8 mouse cellular contexts compared by ENCODE assay signal in the genomic region with DNA sequence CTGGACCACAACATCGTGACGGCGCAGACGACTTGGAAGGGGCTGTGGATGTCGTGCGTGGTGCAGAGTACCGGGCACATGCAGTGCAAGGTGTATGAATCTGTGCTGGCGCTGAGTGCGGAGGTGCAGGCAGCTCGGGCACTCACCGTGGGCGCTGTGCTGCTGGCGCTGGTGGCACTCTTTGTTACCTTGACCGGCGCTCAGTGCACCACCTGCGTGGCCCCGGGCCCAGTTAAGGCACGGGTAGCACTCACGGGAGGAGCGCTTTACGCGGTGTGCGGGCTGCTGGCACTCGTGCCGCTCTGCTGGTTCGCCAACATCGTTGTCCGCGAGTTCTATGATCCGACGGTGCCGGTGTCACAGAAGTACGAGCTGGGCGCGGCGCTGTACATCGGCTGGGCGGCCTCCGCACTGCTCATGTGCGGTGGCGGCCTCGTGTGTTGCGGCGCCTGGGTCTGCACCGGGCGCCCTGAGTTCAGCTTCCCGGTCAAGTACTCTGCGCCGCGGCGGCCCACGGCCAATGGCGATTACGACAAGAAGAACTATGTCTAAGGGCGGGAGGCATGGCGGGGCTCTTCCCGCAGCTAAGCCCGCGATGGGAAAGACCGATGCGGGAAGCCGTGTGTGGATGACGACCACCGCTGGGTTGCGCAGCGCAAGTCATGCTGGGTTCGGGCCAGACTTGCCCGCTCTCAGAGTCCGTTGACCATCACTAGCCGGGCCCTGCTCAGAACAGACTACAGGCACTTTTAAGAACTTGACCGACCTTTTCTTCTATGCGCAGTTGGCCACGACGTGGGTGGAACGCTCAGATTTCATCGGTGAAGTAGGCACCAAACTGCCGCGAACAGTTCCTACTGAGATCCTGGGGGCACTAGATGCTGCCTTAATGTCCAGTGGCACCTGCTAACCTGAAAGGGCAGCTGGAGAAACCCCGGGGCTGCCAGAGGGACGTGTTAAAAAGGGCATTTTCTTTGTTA. TPM values are rescaled to one million over a fixed set of nuclear protein-coding genes. Genes with fewer than 3 reads are reported as not detected.
A peak's percentile ranks its signal among the peaks of the same experiment; 100 is the strongest.
DNase-seq lines count a peak whose midpoint lies in the region; ATAC-seq and TF ChIP-seq lines count a peak whose summit lies in the region.

No protein-coding gene starts in this region.

- ATAC-seq in lung, embryonic 14.5 days (ENCODE audit: insufficient read depth): peak; percentile 29; the same call in 1 of the 2 replicates
- ATAC-seq in embryonic facial prominence, embryonic 15.5 days (ENCODE audit: insufficient number of reproducible peaks, low FRiP score, low TSS enrichment, low read depth): no peak
- peak; percentile 32 for ATAC-seq in intestine, embryonic 15.5 days
- ATAC-seq in megakaryocyte progenitor cell, adult 5-6 weeks (replicated peaks; ENCODE audit: poor library complexity): peak; percentile 35
- no peak for ATAC-seq in activated CD4-positive, CD25-positive, alpha-beta regulatory T cell, adult 4 months

- 3% methylated on average over 80 of the region's 80 CpGs for WGBS in lung, embryonic 14.5 days
- 2% methylated on average over 80 of the region's 80 CpGs for WGBS in embryonic facial prominence, embryonic 15.5 days
- WGBS in intestine, embryonic 15.5 days: 3% methylated on average over 80 of the region's 80 CpGs

- H3K4me1 ChIP-seq in lung, embryonic 14.5 days (ENCODE audit: insufficient read depth): no peaks in the 10 kb centered on the region
- H3K4me1 ChIP-seq in embryonic facial prominence, embryonic 15.5 days: peaks cover 17% of the 10 kb centered on the region
- peaks cover 11% of the 10 kb centered on the region for H3K4me1 ChIP-seq in intestine, embryonic 15.5 days (replicated peaks)

- H3K9me3 ChIP-seq in lung, embryonic 14.5 days (ENCODE audit: low read depth, low read length): no peaks in the 10 kb centered on the region
- H3K9me3 ChIP-seq in embryonic facial prominence, embryonic 15.5 days (replicated peaks): no peaks in the 10 kb centered on the region
- no peaks in the 10 kb centered on the region for H3K9me3 ChIP-seq in intestine, embryonic 15.5 days

- peak overlapping the region; percentile 50; the same call in 1 of the 2 replicates for H3K27ac ChIP-seq in lung, embryonic 14.5 days (ENCODE audit: low read depth)
- H3K27ac ChIP-seq in embryonic facial prominence, embryonic 15.5 days (replicated peaks): 0 out of 2 replicates have a peak overlapping the region, but pooled peaks have one; percentile 11
- H3K27ac ChIP-seq in intestine, embryonic 15.5 days: no peak overlapping the region

- H3K27me3 ChIP-seq in lung, embryonic 14.5 days (ENCODE audit: insufficient read depth, low read length): peaks cover 43% of the 10 kb centered on the region
- H3K27me3 ChIP-seq in embryonic facial prominence, embryonic 15.5 days: peaks cover 54% of the 10 kb centered on the region
- peaks cover 48% of the 10 kb centered on the region for H3K27me3 ChIP-seq in intestine, embryonic 15.5 days (replicated peaks)

- peak overlapping the region; percentile 45 for H3K4me3 ChIP-seq in lung, embryonic 14.5 days (ENCODE audit: low read depth, low read length)
- H3K4me3 ChIP-seq in embryonic facial prominence, embryonic 15.5 days (replicated peaks): peak overlapping the region; percentile 40
- peak overlapping the region; percentile 40 for H3K4me3 ChIP-seq in intestine, embryonic 15.5 days (replicated peaks)

- 0 out of 2 replicates have a peak, but pooled peaks have one; percentile 9 for TF ChIP-seq CTCF in lung, embryonic 14.5 days (IDR thresholded peaks at IDR 0.05; ENCODE audit: low read depth)

- peak overlapping the region; percentile 58 for H3K9ac ChIP-seq in lung, embryonic 14.5 days
- no peak overlapping the region for H3K9ac ChIP-seq in embryonic facial prominence, embryonic 15.5 days
- H3K9ac ChIP-seq in intestine, embryonic 15.5 days: peak overlapping the region; percentile 36; the same call in 1 of the 2 replicates

- DNase-seq in lung, embryonic 14.5 days: peak; percentile 37
- DNase-seq in lung, postnatal 25 days (ENCODE audit: low spot score): no peak
- DNase-seq in urinary bladder, postnatal 36 days (ENCODE audit: low spot score in 2 of 2): no peak
- DNase-seq in gastrocnemius, adult 18-20 months (ENCODE audit: low spot score): no peak

- peaks cover 27% of the 10 kb centered on the region for H3K36me3 ChIP-seq in lung, embryonic 14.5 days (ENCODE audit: insufficient read depth)
- H3K36me3 ChIP-seq in embryonic facial prominence, embryonic 15.5 days: peaks cover 7% of the 10 kb centered on the region
- H3K36me3 ChIP-seq in intestine, embryonic 15.5 days: no peaks in the 10 kb centered on the region

- peak overlapping the region; percentile 67 for H3K4me2 ChIP-seq in lung, embryonic 14.5 days
- peak overlapping the region; percentile 60 for H3K4me2 ChIP-seq in embryonic facial prominence, embryonic 15.5 days (replicated peaks)
- peak overlapping the region; percentile 80 for H3K4me2 ChIP-seq in intestine, embryonic 15.5 days (replicated peaks)

RNA-seq across cellular contexts. Expression of a gene that starts 0.7 kb away (rescaled TPM):
- 94.1 and 105 TPM in 2 replicates for polyA plus RNA-seq in lung, embryonic 14.5 days (2014; fragmentation: Nextera tagmentation; extraction: Ambion mirVana)
- 35.1 and 37.1 TPM in 2 replicates for polyA plus RNA-seq in embryonic facial prominence, embryonic 15.5 days (2015; fragmentation: Nextera tagmentation; extraction: Ambion mirVana)
- polyA plus RNA-seq in intestine, embryonic 15.5 days (2015; fragmentation: Nextera tagmentation; extraction: Ambion mirVana): 26.2 and 28.7 TPM in 2 replicates
- not detected in 2 replicates for total RNA-seq in megakaryocyte progenitor cell, adult 5-6 weeks (2015)
- not detected in 2 replicates for total RNA-seq in megakaryocyte progenitor cell, adult 5-6 weeks (2017)
- total RNA-seq in gastrocnemius, adult 18-20 months (2021): 1 to 10 TPM; 3.3 to 9.9 TPM
- polyA plus RNA-seq in activated CD4-positive, CD25-positive, alpha-beta regulatory T cell, adult 4 months (2017; shearing (Covaris generic)): not detected

RNA-seq across cellular contexts. Expression of a gene that starts 34.2 kb away (rescaled TPM):
- polyA plus RNA-seq in lung, embryonic 14.5 days (2014; fragmentation: Nextera tagmentation; extraction: Ambion mirVana): 77.6 and 84.5 TPM in 2 replicates
- 86.8 and 90.9 TPM in 2 replicates for polyA plus RNA-seq in embryonic facial prominence, embryonic 15.5 days (2015; fragmentation: Nextera tagmentation; extraction: Ambion mirVana)
- 69.1 and 74.8 TPM in 2 replicates for polyA plus RNA-seq in intestine, embryonic 15.5 days (2015; fragmentation: Nextera tagmentation; extraction: Ambion mirVana)
- total RNA-seq in megakaryocyte progenitor cell, adult 5-6 weeks (2015): 54.3 and 60.0 TPM in 2 replicates
- total RNA-seq in megakaryocyte progenitor cell, adult 5-6 weeks (2017): 72.6 and 83.2 TPM in 2 replicates
- total RNA-seq in gastrocnemius, adult 18-20 months (2021): 10 to 100 TPM; 37.7 to 46.0 TPM
- polyA plus RNA-seq in activated CD4-positive, CD25-positive, alpha-beta regulatory T cell, adult 4 months (2017; shearing (Covaris generic)): 100 to 1,000 TPM; 126 to 139 TPM

RNA-seq across cellular contexts. Expression of a gene that starts 34.4 kb away (rescaled TPM):
- 64.0 and 67.3 TPM in 2 replicates for polyA plus RNA-seq in lung, embryonic 14.5 days (2014; fragmentation: Nextera tagmentation; extraction: Ambion mirVana)
- 34.5 and 36.9 TPM in 2 replicates for polyA plus RNA-seq in embryonic facial prominence, embryonic 15.5 days (2015; fragmentation: Nextera tagmentation; extraction: Ambion mirVana)
- 37.2 and 39.3 TPM in 2 replicates for polyA plus RNA-seq in intestine, embryonic 15.5 days (2015; fragmentation: Nextera tagmentation; extraction: Ambion mirVana)
- 85.4 and 93.9 TPM in 2 replicates for total RNA-seq in megakaryocyte progenitor cell, adult 5-6 weeks (2015)
- total RNA-seq in megakaryocyte progenitor cell, adult 5-6 weeks (2017): 110 and 121 TPM in 2 replicates
- total RNA-seq in gastrocnemius, adult 18-20 months (2021): 1 to 10 TPM; 1.8 to 3.4 TPM
- 10 to 100 TPM; 12.2 to 15.1 TPM for polyA plus RNA-seq in activated CD4-positive, CD25-positive, alpha-beta regulatory T cell, adult 4 months (2017; shearing (Covaris generic))

RNA-seq across cellular contexts. Expression of a gene that starts 59.0 kb away (rescaled TPM):
- polyA plus RNA-seq in lung, embryonic 14.5 days (2014; fragmentation: Nextera tagmentation; extraction: Ambion mirVana): 27.5 and 30.9 TPM in 2 replicates
- polyA plus RNA-seq in embryonic facial prominence, embryonic 15.5 days (2015; fragmentation: Nextera tagmentation; extraction: Ambion mirVana): 46.5 and 50.6 TPM in 2 replicates
- 38.6 and 53.7 TPM in 2 replicates for polyA plus RNA-seq in intestine, embryonic 15.5 days (2015; fragmentation: Nextera tagmentation; extraction: Ambion mirVana)
- 23.1 and 27.0 TPM in 2 replicates for total RNA-seq in megakaryocyte progenitor cell, adult 5-6 weeks (2015)
- total RNA-seq in megakaryocyte progenitor cell, adult 5-6 weeks (2017): 23.2 and 36.1 TPM in 2 replicates
- 10 to 100 TPM; 20.1 to 21.4 TPM for total RNA-seq in gastrocnemius, adult 18-20 months (2021)
- 100 to 1,000 TPM in 1 of 2 experiments, 10 to 100 TPM in 1; 78.3 to 102 TPM for polyA plus RNA-seq in activated CD4-positive, CD25-positive, alpha-beta regulatory T cell, adult 4 months (2017; shearing (Covaris generic))

RNA-seq across cellular contexts. Expression of a gene that starts 59.0 kb away (rescaled TPM):
- polyA plus RNA-seq in lung, embryonic 14.5 days (2014; fragmentation: Nextera tagmentation; extraction: Ambion mirVana): not detected in 2 replicates
- not detected in 2 replicates for polyA plus RNA-seq in embryonic facial prominence, embryonic 15.5 days (2015; fragmentation: Nextera tagmentation; extraction: Ambion mirVana)
- not detected in 2 replicates for polyA plus RNA-seq in intestine, embryonic 15.5 days (2015; fragmentation: Nextera tagmentation; extraction: Ambion mirVana)
- not detected in 2 replicates for total RNA-seq in megakaryocyte progenitor cell, adult 5-6 weeks (2015)
- not detected in 2 replicates for total RNA-seq in megakaryocyte progenitor cell, adult 5-6 weeks (2017)
- 1 to 10 TPM in 1 of 2 experiments, under 1 TPM in 1; 0.38 to 1.7 TPM for total RNA-seq in gastrocnemius, adult 18-20 months (2021)
- polyA plus RNA-seq in activated CD4-positive, CD25-positive, alpha-beta regulatory T cell, adult 4 months (2017; shearing (Covaris generic)): not detected

Comparison
In these comparisons a context has a peak if more than half of its experiments do, and no peak if none do; other contexts are left out.
1. ATAC-seq: peak in lung, embryonic 14.5 days (single experiment), intestine, embryonic 15.5 days (single experiment) and megakaryocyte progenitor cell, adult 5-6 weeks (single experiment); none in embryonic facial prominence, embryonic 15.5 days (single experiment) and activated CD4-positive, CD25-positive, alpha-beta regulatory T cell, adult 4 months (single experiment).
2. RNA of a gene that starts 0.7 kb away (polyA plus RNA-seq): 94.1 to 105 TPM in lung, embryonic 14.5 days, 35.1 to 37.1 TPM in embryonic facial prominence, embryonic 15.5 days and 26.2 to 28.7 TPM in intestine, embryonic 15.5 days; not detected in activated CD4-positive, CD25-positive, alpha-beta regulatory T cell, adult 4 months; every median in the first group is over 10 times any median in the second.
3. Peak in every context shown above with its lines, with median percentiles within 50 percentile points of each other: H3K4me2 ChIP-seq and H3K4me3 ChIP-seq.